Mouse (Mus musculus) gonadal fat pad, adult 2 months (tissue): ENCODE data around the gene Il4. TPM values are rescaled to one million over a fixed set of nuclear protein-coding genes. Genes with fewer than 3 reads are reported as not detected.

Experiments
- DNase-seq: peaks from one replicate; pipeline ENCODE4 v3.0.0-alpha.2; 2012; ENCODE audit warnings: low read depth
- polyA plus RNA-seq: library from polyadenylated mRNA; depleted of rRNA; stranded (reverse); fragments of >200 nt; gene quantifications from 2 replicates; pipeline ENCODE4 v1.2.3, GENCODE M21; 2012

The Il4 gene
- polyA plus RNA-seq, 1 experiment, result not detected

- DNase-seq, result no peak
Measured at GRCm38 (mm10) chr11:53623573-53623972, 5.1 kb upstream of the Il4 start.

GRCm38 (mm10) chr11:53622440-53622806, 4.0 kb upstream of the Il4 start:
- no peak for DNase-seq

GRCm38 (mm10) chr11:53621582-53622439, 3.3 kb upstream of the Il4 start:
- DNase-seq, result no peak

- no peak for DNase-seq
Measured at GRCm38 (mm10) chr11:53620094-53620493, 1.6 kb upstream of the Il4 start.

DNA sequence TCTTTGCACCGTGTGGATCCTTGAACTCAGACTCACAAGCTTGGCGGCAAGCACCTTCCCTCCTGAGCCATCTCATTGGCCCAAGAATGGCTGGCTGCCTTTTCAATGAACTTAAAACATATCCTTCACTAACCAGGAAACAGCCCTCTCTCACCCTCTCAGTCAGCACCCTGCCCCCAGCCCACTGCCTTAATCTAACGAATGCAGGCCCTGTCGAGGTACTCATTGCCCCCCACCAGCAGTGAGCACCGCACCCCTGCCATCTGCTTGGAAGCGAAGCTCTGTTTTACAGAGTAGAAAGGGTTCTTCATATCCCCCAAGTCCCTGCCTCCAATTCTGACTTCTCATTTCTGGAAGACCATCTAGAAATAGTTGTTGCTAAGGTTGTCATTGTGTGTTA, 959 bp upstream of the Il4 start:
- DNase-seq, result no peak

GRCm38 (mm10) chr11:53617562-53618109, 833 bp downstream of the Il4 start:
- DNase-seq, result no peak

DNA sequence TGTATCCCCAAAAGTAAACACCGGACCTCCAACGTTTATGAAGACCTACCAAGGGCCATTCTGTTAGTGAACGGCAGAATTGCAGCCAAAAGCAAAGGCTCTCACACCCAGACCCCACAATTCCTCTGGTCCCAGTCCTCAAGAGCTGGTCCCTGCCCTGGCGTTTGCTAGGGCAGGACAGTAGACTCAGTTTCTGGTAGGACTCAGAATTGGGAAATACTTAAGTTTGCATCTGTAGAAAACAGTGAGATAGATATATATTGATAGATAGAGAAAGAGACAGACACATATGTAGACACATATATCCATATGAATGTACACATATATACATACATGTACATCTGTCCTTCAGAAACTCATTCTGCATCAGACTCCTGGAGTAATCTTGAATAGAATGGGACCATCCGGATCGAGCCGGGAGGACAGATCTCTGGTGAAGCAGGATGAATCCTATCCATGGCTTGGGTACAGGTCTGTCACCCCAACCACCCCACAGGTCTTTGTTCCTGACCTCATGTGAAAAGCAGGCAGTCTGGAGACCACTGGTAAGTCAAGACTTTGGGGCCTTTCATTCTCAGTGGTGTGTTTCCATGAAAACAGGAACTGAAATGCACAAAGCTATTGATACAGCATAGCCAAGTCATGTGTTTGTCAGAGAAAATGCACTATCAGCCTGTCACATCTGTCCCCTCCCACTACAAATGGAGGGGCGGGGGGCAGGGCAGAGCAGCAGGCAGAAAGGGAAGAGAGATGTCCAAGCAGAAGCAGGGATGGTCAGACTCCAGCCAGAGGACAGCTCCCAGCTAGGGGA, 1.5 kb downstream of the Il4 start:
- no peak for DNase-seq

DNA sequence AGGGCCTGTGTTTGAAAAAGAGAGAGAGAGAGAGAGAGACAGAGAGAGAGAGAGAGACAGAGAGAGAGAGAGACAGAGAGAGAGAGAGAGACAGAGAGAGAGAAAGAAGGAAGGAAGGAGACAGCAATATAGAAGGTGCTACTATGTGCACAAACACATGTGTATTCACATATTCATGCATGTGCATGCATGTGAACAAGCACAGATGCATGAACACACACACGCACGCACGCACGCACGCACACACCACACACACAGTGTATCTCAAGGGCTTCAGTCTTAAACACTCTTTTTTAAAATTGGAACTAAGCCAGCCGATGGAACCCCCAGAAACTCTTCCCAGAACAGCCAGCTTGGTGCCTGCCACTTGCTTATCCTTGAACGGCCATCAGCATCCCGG, 2.9 kb downstream of the Il4 start:
- DNase-seq, result no peak

DNA sequence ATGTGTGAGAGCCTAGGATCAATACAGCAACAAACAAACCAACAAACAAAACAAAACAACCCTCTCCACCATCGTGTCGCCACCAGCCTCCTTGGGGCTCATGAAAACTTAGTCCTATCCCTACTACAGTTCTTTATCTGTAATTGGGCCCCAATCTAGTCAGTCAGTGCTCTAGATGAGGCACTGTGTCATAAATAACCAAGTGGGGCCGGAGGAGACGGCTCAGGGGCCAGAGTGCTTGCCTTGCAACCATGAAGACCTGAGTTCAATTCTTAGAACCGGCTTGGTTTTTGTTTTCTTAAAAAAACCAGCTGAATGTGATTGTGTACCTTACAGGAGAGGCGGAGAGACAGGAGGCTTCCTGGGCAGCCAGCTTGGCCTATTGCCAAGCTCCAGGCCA, 3.3 kb downstream of the Il4 start:
- no peak for DNase-seq

DNA sequence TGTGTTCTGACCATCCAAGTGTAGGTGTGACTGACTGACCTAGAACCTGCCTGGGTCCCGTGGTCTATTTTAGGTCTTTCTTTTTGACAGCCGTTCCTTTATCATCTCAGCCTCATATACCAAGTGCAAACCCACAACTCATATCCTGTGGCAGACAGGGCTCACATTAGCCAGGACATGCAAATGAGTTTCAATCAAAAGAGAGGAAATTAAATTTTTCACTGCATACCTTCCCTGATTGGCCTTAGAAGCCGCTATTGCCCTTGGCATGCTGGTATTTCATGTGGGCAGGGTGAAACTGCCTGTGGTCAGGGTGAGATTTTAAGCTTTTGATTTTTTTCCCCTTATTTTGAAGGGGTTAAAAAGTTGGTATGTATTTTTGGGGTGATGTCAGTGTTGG, 8.8 kb downstream of the Il4 start:
- DNase-seq, result no peak

- no peak for DNase-seq
Measured at GRCm38 (mm10) chr11:53609231-53609630, 9.2 kb downstream of the Il4 start.

DNA sequence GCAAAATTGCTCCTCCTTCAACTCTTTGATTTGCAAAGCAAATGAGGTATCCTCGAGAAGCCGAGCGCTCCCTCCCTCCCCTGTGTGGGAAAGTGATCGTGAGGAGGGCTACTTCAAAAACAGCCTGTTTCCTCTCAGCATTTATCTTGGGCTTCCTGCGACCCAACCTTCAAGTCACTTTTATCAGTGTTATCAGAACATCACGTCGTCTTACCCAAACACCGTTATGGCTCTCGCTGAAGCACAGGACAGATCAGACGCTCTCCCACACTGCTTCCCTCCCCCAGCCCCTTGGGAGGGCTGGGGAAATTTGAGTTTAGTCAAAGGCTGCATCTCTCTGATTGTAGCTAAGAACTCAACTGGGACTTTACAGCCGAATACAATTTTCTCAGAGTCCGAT, 12.9 kb downstream of the Il4 start:
- no peak for DNase-seq

- no peak for DNase-seq
Measured at GRCm38 (mm10) chr11:53604983-53605382, 13.5 kb downstream of the Il4 start.

GRCm38 (mm10) chr11:53591116-53591515, 27.4 kb downstream of the Il4 start:
- no peak for DNase-seq

- no peak for DNase-seq
Measured at GRCm38 (mm10) chr11:53590368-53590768, 28.1 kb downstream of the Il4 start.

DNA sequence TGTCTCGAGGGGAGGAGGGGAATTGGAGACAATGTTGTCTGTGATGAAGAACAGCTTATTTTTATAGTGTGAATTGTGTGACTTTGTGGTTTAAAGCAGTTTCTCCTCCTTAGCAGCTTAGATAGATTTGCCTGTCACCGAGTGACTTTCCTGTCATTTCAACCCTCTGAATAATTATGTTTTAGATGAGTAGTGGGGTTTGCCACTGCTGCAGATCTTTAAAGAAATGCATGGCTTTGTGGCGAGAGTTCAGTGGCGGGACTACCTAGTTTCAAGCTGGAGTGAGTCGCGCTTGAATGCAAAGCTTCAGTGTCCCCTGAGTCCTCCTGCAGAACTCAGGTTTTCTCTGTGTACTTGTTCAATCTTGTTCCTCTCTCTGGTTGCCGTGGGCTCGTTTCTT, 30.2 kb downstream of the Il4 start:
- DNase-seq, result no peak

GRCm38 (mm10) chr11:53585510-53585909, 33.0 kb downstream of the Il4 start:
- DNase-seq, result no peak

GRCm38 (mm10) chr11:53584849-53585248, 33.6 kb downstream of the Il4 start:
- no peak for DNase-seq

- no peak for DNase-seq
Measured at GRCm38 (mm10) chr11:53583151-53583550, 35.3 kb downstream of the Il4 start.

- DNase-seq, result no peak
Measured at GRCm38 (mm10) chr11:53580562-53580961, 37.9 kb downstream of the Il4 start.

GRCm38 (mm10) chr11:53567224-53568014, 51.0 kb downstream of the Il4 start, which contains the start of gene Kif3a:
TSS of gene Kif3a (plus strand) at chr11:53567379.
- peak; percentile 45 for DNase-seq

DNA sequence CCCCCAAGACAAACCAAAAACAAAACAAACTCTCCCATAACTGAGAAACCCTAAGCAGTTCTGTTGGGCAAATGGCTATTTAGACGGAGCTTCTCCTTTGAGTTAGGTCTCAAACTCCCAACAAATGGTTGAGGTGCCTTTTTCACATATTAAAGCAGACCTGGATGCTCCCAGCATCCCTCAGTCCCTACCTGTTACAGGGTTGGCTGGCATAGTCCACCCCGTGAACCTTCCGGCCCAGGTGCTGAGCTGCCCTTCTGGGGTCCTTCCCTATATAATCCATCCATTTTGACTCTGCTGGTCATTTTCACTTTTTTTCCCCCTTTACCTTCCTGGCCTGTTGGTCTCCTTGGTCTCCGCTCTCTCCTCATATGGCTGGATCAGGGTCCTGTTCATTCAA, 51.8 kb downstream of the Il4 start:
- no peak for DNase-seq
